Mouse (Mus musculus) c-Kit-positive CD71-negative TER-119-negative erythroid progenitor cells, embryonic 14.5 days (primary cell): ENCODE data around the gene Pdcd2l.

Experiments used
- DNase-seq: peaks from one replicate; pipeline ENCODE4 v3.0.0-alpha.2; 2013; ENCODE audit warnings: low read depth

The Pdcd2l gene

DNA sequence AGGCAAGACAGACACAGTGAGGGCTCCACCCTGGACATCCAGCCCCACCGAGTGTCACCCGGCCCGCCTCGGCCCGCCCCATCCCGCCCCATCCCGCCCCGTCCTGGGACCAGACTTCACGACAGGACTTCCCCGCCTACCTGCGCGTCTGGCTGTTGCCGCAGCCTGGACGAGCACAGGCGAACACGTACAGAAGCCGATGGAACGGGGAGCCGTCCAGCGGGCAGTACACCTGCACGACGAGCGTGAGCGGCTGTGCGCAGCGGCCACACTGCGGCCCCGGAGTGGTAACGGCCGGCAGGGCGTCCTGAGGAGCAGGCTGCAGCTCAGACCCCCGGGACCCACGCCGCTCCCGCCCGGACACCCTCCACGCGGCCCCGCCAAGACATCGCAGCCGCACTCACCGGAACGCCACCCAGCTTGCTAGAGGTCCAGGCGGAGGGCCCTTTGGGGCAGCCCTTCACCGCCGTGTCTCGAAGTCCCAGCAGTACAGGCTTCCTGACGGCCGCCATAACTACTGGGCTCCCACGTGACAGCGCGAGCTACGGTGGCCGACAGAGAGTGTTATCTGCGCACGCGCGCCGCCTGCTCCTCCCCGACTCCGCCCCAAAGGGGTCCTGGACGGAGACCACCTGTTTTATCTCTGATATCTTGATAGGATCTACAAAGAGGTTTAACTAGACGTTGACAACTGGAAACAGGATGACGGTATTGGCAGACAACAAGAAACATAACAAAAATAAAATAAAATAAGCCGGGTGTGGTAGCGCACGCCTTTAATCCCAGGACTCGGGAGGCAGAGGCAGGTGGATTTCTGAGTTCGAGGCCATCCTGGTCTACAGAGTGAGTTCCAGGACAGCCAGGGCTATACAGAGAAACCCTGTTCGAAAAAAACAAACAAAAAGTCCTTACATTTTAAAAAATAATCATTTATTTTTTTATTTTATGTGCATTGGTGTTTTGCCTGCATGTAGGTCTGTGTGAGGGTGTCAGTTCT lies at the start of gene Pdcd2l:
TSS of gene Pdcd2l (minus strand) at position 530 of the 997 bp plus-strand sequence.
- DNase-seq = peak; percentile 68

DNA sequence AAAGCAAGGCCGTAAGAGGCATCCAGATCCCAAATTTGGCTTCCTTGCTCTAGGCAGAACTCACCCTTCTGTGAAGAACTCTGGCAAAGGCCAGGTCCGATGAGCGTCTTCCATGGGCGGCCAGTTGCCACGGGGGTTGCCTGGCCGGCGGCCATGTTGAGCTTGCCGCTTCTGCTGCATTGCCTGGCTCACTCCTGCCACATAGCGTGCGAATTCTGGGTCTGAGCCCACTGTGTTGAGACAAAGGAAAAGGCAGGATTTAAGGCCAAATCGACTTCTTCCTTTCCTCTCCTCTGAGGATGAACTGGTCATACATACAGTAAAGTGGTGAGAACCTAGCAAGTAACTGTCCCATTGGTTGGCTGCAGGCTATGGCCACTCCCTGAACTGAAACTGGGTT lies 45.7 kb upstream of the Pdcd2l start:
- no peak for DNase-seq

DNA sequence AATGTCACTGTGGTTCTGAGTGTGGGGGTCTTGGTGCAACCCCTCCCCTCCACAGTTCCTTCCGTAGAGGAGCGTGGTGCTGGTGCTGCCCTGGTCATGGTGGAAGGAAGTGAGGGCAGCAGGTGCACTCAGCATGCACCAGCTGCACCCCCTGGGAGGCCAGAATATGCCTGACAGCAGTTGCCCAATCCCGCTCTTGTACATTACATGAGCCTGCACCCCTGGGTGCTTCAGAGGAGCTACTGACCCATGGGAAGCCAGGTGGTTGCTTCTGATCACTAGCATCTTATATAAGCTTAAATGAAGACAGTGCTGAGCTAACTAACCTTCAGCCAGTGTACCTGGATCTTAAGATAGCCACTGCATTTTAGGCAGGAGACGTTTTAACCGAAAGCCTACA lies 41.6 kb upstream of the Pdcd2l start:
- DNase-seq = no peak

DNA sequence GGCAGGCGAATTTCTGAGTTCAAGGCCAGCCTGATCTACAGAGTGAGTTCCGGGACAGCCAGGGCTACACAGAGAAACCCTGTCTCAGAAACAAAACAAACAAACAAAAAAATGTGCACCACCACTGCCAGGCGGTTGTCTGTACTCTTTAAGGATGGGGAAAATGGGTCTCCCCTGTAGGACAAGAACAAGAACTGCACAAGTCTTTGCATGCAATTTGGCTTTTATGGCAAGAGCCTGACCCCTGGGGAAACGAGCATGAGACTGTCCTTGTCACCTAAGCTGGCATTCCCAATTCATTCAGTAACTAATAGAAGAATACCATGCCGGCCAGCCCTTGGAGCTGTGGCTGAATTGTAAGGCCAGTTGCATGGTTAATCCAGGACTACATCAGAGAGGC lies 39.1 kb upstream of the Pdcd2l start:
- no peak for DNase-seq

DNA sequence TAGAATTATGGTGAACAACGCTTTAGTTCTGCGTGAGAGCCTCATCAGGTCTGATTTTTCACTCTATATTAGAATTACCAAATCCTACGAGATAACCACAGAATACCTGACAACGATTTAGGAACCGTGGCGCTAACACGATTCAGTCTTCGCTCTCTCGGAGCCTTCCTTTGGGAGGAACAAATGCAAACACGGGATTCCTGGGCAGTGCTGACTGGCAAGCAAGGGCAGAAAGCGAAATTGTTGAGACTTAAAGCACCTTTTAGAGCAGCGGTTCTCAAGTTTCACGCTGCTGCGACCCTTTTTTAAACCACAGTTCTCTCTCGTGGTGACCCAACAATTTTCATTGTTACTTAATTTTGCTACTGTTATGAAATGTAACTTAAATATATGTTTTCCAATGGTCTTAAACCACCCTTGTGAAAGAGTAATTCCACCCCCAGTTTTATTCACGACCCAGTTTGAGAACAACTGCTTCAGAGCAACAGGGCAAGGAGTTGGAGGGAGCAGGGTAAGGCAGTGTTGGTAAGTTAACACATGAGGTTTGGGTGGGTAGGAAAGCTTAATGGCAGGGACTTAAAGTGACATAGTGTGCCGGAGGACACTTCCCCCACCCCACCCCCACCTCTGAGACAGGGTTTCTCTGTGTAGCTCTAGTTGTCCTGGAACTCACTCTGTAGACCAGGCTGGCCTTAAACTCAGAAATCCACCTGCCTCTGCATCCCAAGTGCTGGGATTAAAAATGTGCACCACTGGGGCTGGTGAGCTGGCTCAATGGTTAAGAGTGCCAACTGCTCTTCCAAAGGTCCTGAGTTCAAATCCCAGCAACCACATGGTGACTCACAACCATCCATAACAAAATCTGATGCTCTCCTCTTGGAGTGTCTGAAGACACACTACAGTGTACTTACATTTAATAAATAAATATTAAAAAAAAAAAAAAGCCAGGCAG lies 38.4 kb upstream of the Pdcd2l start:
- DNase-seq = no peak

DNA sequence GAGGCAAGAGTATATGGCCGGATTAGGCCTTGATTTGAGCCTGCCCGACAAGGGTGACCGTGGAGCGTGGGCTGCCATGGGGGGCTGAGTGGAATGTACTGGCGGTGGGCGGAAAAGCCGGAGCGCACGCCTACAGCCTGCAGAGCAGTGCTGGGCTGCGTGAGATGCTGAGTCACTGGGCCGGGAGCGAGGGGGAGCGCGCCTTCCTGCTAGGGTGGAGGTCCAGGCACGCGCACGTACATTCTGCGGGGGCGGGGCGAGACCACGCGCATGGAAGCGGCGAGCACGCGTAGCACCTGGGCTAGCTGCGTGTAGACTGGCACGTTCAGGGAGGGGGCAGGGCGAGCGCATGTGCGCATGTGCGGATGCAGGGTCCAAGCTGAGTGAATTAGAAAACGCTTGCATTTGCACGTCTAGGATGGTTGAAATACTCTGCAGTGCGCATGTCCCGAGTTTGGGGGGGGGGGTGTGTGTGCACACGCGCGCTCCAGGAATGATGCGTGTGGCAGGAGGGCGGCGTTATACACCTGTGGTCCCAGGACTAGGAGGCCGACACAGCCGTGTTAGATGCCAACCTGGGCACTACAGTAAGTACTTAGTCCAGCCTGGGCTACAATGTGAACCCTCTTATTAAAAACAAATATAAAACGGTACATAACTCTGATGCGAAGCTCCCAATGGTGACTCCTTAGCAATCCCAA lies 37.6 kb upstream of the Pdcd2l start:
- peak; percentile 95 for DNase-seq

DNA sequence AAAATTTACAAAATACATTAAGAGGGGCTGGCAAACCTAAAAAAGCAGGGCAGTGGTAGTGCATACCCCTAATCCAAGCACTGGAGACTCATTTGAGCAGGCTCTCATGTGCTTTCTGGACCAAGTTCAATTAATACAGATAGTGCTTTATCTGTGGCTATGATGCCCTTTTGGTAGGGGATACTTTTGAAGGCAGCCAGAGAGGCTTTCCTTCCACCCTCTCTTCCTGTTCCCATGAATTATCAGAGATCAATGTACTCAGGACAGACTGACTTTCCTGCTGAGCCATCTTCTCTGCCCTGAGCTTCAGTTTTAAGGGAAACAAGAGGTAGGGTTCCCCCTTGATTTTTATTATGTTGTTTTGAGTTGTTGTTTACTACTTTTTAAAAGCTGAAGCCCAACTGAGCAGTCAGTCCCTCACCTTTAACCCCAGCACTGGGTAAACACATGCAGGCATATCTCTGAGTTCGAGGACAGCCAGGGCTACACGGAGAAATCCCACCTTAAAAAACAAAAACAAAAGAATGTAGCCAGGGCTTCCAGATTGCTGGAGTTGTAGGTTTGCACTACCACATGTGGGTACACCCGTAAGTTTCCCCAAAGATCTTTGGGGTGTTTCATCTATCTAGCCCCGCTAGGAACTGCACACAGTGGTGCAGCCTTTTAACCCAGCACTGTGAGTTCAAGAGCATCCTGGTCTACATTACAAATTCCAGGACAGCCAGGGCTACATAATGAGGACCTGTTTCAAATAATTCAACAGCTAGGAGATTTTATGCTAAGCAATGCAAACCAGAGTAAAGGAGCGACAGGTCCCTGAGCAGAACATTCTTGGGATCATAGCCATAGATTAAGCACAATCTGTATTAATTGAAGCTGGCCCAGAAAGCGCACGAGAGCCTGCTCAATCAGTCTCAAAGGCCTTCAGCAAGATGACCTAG lies 36.6 kb upstream of the Pdcd2l start:
- DNase-seq = no peak

DNA sequence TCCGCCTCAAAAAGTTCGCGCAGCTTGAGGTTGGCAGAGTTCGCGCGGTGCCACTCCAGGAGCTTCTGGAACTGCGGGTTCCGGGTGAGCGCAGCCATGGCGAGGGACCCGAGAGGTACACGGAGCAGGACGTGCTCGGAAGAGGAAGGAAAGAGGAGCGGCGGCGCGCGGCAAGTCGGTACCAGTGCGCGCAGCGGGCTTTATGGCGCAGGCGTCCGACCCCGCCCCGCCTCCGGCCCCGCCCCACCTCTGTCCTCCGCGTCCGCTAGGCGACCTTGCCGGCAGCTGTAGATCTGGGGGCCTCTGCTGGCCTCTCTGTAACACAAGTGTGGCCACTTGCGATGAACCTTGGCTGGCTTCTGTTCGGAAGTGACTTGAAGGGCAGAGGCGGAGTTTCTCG lies 33.7 kb upstream of the Pdcd2l start, which contains the start of gene Gpi1:
TSS of gene Gpi1 (minus strand) at position 221 of the 400 bp plus-strand sequence.
- DNase-seq = peak; percentile 75

DNA sequence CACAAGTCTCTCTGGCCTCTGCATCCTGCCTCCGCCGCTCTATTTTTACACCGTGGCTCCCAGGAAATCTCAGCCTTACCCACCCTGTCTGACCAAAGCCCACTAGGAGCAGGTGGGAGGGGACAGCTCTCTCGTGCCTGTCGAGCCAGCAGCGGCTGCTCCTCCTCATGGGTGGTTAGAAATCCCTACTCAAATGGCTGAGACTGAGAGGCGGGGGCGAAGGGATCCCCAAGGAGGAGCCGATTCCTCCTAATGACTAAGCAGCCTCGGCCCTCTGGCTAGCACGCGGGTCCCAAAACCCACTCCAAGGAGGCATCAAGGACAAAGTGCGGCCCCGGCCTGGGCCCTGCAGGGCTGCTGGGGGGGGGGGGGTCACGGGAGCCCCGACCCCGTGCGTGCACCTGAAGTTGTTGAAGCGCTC lies 33.2 kb upstream of the Pdcd2l start:
- DNase-seq = no peak

DNA sequence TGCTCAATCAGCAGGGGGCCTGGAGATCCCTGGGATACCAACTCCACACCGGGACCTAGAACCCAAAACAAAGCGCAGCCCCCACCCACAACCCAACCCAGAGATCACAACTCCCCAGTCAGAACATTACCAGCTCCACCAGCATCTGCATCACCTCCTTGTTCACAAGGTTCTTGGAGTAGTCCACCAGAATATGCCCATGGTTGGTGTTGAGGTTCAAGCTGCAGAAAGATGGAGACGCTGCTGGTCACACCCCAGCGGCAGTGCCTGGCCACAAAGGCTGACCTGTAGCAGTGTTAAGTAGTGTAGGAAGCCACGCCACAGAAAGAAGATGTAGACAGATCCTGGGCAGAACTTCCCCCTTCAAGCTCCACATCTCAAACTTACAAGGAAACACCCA lies 32.7 kb upstream of the Pdcd2l start:
- DNase-seq = no peak

DNA sequence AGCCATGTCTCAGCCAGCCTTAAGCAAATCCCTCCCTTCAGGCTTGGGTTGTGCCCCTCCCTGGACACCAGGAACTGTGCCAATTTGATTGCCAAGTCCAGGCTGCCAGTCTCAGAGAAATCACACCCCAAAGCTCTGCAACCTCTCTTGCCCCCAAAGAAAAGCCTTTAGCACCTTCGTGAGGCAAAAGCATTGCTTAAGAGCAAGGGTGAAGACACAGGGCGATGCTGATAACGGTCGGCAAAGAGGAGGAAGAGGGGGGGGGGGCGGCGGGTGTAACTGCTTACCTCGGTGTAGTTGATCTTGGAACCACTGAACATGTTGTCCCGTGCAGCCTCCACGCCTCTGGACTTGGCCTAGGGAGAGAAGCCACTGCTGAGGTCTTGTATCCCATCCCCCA lies 32.2 kb upstream of the Pdcd2l start:
- DNase-seq = no peak

DNA sequence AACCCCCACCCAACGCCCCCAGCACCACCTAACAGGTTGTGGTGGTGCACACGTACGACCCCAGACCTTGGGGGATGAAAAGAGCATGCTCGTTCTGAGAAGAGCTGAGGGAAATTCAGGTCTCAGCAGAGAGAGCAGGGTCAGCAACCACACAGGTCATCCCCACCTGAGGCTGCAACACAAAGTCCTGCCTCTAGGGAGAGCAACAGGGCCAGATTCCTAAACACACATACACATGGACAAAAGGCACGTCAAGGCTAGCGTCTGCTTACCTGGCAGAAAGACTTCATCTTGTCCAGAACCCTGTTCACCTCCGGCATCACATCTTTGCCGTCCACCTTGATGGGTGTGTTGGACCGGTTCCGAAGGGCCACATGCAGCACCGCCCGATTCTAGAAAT lies 30.4 kb upstream of the Pdcd2l start:
- DNase-seq = no peak

DNA sequence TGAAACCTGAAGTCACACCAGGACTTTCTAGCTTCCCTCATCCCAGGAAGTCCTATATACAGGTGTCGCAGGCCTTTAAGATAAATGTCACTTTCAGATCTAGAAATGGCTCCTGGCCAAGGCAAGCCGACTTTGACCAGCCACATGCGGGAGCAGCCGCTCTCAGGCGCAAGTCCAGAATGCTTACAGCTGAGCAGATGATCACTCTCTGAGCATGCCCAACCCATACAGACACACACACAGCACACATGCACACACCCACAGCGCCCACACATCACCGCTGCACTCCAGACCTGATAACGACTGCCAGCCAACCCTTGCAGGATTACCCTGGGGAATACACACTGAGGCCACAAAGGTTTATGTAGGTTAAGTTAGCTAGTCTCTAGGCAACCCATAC lies 29.6 kb upstream of the Pdcd2l start:
- DNase-seq = no peak

DNA sequence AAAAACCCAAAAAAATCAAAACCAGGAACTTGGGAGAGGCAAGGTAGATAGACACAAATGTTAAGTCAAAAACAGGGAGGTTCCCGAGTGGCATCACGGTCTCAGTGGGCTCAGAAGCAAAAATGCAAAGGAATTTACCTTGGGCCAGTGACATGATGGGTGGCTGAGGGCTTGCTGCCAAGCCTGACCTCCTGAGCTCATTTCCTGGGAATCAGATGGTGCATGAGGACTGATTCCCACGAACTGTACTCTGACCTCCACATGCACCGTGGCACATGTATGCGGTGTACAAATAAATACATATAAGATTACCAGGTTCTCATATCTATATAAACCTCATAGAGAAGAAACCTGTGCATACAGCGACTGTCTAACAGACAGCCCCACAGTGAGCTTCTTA lies 27.8 kb upstream of the Pdcd2l start:
- DNase-seq = no peak

DNA sequence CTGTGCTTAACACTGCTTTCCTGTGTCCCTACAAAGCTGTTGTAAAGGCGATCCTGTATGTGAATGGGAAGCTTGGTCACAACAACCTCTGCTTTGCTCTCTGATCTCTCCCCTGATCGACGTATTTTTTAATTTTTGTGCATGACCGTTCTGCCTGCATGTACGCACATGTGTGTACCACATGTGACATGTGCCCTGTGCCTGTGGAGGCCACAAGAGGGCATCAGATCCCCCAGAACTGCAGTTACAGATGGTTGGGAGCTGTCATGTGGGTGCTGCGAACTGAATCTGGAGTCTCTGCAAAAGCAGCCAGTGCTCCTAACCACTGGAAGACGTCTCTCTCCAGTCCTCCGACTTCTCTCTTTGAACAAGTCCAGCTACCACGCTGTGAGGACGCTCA lies 25.9 kb upstream of the Pdcd2l start:
- no peak for DNase-seq

DNA sequence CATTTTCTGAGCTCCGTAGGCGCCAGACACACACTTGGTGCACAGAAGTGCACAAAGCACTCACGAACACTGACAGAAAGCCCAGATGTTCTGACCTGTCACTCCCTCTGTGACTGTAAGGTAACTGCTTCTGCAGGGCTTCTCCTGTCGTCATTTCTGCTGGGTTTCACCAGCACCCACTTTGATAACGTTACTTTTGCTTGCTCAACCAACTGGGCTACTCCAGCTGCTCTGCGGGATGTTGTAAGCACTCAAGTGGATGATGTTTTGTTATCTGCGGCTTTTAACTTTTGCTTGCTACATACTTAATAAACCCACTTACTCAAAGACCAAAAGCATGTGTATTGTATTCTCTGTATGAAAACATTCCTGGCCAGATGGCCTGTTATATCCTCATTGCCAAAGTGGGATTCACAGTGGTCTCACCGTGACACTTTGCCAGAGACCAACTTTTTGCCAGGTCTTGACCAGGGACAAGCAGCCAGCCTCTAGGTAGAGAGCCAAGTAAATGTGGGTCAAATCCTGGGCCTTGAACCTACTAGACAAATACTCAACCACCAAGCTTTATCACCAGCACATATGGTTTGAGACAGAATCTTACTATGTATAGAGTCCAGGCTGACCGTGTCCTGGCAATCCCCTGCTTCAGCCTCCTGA lies 25.3 kb upstream of the Pdcd2l start:
- DNase-seq = no peak

DNA sequence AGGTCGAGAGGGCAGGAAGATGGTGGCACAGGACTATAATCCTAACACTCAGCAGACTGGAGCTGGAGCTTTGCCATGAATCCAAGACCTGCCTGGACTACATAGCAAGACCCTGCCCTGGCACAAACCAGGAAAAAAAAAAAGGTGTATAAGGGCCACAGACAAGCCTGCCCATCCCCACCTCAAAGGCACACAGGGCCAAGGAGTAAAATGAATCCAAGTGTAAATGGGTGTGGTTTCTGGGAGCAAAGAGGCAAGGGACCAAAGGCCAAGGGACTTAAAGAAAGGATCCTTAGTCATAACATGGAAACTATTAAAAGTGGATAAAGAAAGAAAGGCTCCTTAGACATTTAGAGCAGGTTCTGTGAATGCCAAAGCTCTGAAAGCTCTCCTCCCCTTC lies 22.0 kb upstream of the Pdcd2l start:
- no peak for DNase-seq

DNA sequence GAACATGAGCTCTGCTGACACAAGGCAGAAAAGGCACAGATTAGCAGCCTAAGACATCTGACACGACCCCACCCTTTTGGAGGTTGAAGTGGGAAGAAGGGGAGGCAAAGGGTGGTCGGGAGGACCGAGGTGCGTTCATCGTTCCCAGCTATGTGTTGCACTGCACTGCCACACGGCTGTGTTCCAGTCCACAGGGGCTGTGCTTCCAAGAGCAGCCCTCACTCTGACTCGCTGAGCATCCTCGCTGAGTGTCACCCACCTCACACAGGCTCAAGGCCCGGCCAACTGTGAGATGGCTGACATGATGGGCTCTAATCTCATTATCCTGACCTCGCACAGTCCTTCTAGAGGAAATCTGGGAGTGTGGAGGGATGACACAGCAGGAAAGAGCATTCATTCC lies 20.0 kb upstream of the Pdcd2l start:
- no peak for DNase-seq

DNA sequence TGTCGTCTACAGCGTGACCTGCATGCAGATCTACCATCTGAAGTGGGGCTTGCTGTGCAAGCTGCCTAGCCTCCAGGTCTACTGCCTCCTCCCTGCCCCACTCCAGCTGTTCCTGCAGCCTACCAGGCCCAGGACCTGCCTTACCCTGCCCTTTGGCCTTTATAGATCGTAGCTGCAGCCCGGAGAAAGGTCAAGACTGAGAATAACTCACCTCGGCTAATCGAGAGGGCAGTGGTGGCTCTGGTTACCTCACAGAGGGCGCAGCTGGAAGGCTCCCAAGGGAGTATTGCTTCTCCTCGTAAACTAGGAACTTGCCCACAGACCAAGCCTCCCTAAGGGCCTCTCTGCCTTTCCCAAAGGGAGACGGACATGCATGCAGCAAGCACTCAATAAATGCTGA lies 19.0 kb upstream of the Pdcd2l start:
- no peak for DNase-seq

DNA sequence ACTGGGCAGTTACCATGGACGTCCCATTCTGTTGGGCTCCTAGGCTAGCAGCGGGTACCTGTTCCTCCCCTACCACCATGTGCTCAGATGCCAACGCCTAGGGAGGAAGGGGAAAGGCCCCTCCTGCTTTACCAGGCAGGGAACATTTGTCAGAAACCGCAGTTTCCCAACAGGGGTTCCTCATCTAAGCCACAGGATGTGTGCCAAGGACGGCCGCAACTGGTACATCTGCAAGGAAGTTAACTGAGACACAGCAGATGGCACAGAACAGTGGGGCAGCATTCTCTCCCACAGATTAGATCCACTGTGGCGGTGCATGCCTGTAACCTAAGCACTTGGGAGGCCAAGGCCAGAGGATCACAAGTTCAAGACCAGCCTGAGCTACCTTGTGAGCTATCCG lies 18.2 kb upstream of the Pdcd2l start:
- no peak for DNase-seq
